Mouse (Mus musculus): ENCODE data around the gene Isg15. TPM values are rescaled to one million over a fixed set of nuclear protein-coding genes. Genes with fewer than 3 reads are reported as not detected.

Gene Isg15
- polyA plus RNA-seq, 1 experiment from 2014 or later = 1.2 TPM

GRCm38 (mm10) chr4:156185950-156186850, 14.4 kb downstream of the Isg15 start:
- 7% methylated on average over 31 of the region's 31 CpGs for WGBS

GRCm38 (mm10) chr4:156185456-156185949, 15.1 kb downstream of the Isg15 start:
- DNase-seq (ENCODE audit: low spot score) = no peak
- no peak for ATAC-seq (ENCODE audit: low FRiP score)

More at GRCm38 (mm10) chr4:156185950-156186850, 14.4 kb downstream of the Isg15 start:
- H3K9me3 ChIP-seq (ENCODE audit: control insufficient read depth, low read length) = no peaks in the 10 kb centered on the region
- peak overlapping the region; percentile 90 for H3K27ac ChIP-seq (ENCODE audit: low read depth, low read length)
- DNase-seq (ENCODE audit: low spot score) = peak; percentile 78
- peak; percentile 58 for ATAC-seq (ENCODE audit: low FRiP score)
- peaks cover 51% of the 10 kb centered on the region for H3K4me1 ChIP-seq (replicated peaks; ENCODE audit: control insufficient read depth, insufficient read depth, low read length)
- H3K9ac ChIP-seq (ENCODE audit: low read depth, low read length) = peak overlapping the region; percentile 88
- peak overlapping the region; percentile 65 for H3K4me2 ChIP-seq (replicated peaks; ENCODE audit: low read depth, low read length)
- H3K4me3 ChIP-seq (ENCODE audit: low read depth, low read length) = peak overlapping the region; percentile 43
- H3K27me3 ChIP-seq (ENCODE audit: control insufficient read depth, insufficient read depth, low read length) = no peaks in the 10 kb centered on the region; the same call in 1 of the 2 replicates
- no peaks in the 10 kb centered on the region for H3K36me3 ChIP-seq (ENCODE audit: control insufficient read depth, insufficient read depth, low read length)

GRCm38 (mm10) chr4:156184291-156184954, 16.2 kb downstream of the Isg15 start:
- peak overlapping the region; percentile 65 for H3K4me2 ChIP-seq (replicated peaks; ENCODE audit: low read depth, low read length)
- H3K9ac ChIP-seq (ENCODE audit: low read depth, low read length) = peak overlapping the region; percentile 88
- peak overlapping the region; percentile 90 for H3K27ac ChIP-seq (ENCODE audit: low read depth, low read length)
- peak; percentile 6; the same call in 1 of the 2 replicates for ATAC-seq (ENCODE audit: low FRiP score)
- peak overlapping the region; percentile 43 for H3K4me3 ChIP-seq (ENCODE audit: low read depth, low read length)
- DNase-seq (ENCODE audit: low spot score) = no peak
- peaks cover 36% of the 10 kb centered on the region for H3K4me1 ChIP-seq (replicated peaks; ENCODE audit: control insufficient read depth, insufficient read depth, low read length)
- no peaks in the 10 kb centered on the region for H3K27me3 ChIP-seq (ENCODE audit: control insufficient read depth, insufficient read depth, low read length)
- no peaks in the 10 kb centered on the region for H3K36me3 ChIP-seq (ENCODE audit: control insufficient read depth, insufficient read depth, low read length)
- no peaks in the 10 kb centered on the region for H3K9me3 ChIP-seq (ENCODE audit: control insufficient read depth, low read length)
- 80% methylated on average over 7 of the region's 7 CpGs for WGBS

More at GRCm38 (mm10) chr4:156185456-156185949, 15.1 kb downstream of the Isg15 start:
- WGBS = 66% methylated on average over 13 of the region's 13 CpGs
- no peaks in the 10 kb centered on the region for H3K9me3 ChIP-seq (ENCODE audit: control insufficient read depth, low read length)
- H3K27me3 ChIP-seq (ENCODE audit: control insufficient read depth, insufficient read depth, low read length) = no peaks in the 10 kb centered on the region; the same call in 1 of the 2 replicates
- H3K4me3 ChIP-seq (ENCODE audit: low read depth, low read length) = peak overlapping the region; percentile 43
- H3K4me2 ChIP-seq (replicated peaks; ENCODE audit: low read depth, low read length) = peak overlapping the region; percentile 65
- H3K9ac ChIP-seq (ENCODE audit: low read depth, low read length) = peak overlapping the region; percentile 88
- peak overlapping the region; percentile 90 for H3K27ac ChIP-seq (ENCODE audit: low read depth, low read length)
- H3K4me1 ChIP-seq (replicated peaks; ENCODE audit: control insufficient read depth, insufficient read depth, low read length) = peaks cover 47% of the 10 kb centered on the region
- H3K36me3 ChIP-seq (ENCODE audit: control insufficient read depth, insufficient read depth, low read length) = no peaks in the 10 kb centered on the region

- DNase-seq (ENCODE audit: low spot score) (no peak), ATAC-seq (ENCODE audit: low FRiP score) (no peak)
- Histone ChIP-seq H3K27me3 (ENCODE audit: control insufficient read depth, insufficient read depth, low read length) (no peaks in the 10 kb centered on the region), H3K4me3 (ENCODE audit: low read depth, low read length) (peak overlapping the region; percentile 43; the same call in 1 of the 2 replicates), H3K9ac (ENCODE audit: low read depth, low read length) (no peak overlapping the region), H3K9me3 (ENCODE audit: control insufficient read depth, low read length) (no peaks in the 10 kb centered on the region), H3K36me3 (ENCODE audit: control insufficient read depth, insufficient read depth, low read length) (no peaks in the 10 kb centered on the region), H3K4me1 (replicated peaks; ENCODE audit: control insufficient read depth, insufficient read depth, low read length) (peaks cover 29% of the 10 kb centered on the region), H3K4me2 (replicated peaks; ENCODE audit: low read depth, low read length) (peak overlapping the region; percentile 65), H3K27ac (ENCODE audit: low read depth, low read length) (no peak overlapping the region)
- 89% methylated on average over 5 of the region's 5 CpGs for WGBS
These were observed 16.9 kb downstream of the Isg15 start for GRCm38 (mm10) chr4:156183747-156184146.

GRCm38 (mm10) chr4:156177630-156178029, 23.0 kb downstream of the Isg15 start:
- DNase-seq (ENCODE audit: low spot score) (no peak), ATAC-seq (ENCODE audit: low FRiP score) (no peak)
- no peaks in the 10 kb centered on the region for H3K9me3 ChIP-seq (ENCODE audit: control insufficient read depth, low read length)
- no peak overlapping the region for H3K4me3 ChIP-seq (ENCODE audit: low read depth, low read length)
- 91% methylated on average over 9 of the region's 9 CpGs for WGBS
- H3K27me3 ChIP-seq (ENCODE audit: control insufficient read depth, insufficient read depth, low read length) = no peaks in the 10 kb centered on the region
- H3K4me1 ChIP-seq (replicated peaks; ENCODE audit: control insufficient read depth, insufficient read depth, low read length) = no peaks in the 10 kb centered on the region
- no peak overlapping the region for H3K9ac ChIP-seq (ENCODE audit: low read depth, low read length)
- no peak overlapping the region for H3K4me2 ChIP-seq (replicated peaks; ENCODE audit: low read depth, low read length)
- no peak overlapping the region for H3K27ac ChIP-seq (ENCODE audit: low read depth, low read length)
- peaks cover 33% of the 10 kb centered on the region for H3K36me3 ChIP-seq (ENCODE audit: control insufficient read depth, insufficient read depth, low read length)

- Histone ChIP-seq H3K9ac (ENCODE audit: low read depth, low read length) (no peak overlapping the region), H3K4me3 (ENCODE audit: low read depth, low read length) (no peak overlapping the region), H3K9me3 (ENCODE audit: control insufficient read depth, low read length) (no peaks in the 10 kb centered on the region), H3K4me2 (replicated peaks; ENCODE audit: low read depth, low read length) (no peak overlapping the region), H3K27ac (ENCODE audit: low read depth, low read length) (no peak overlapping the region), H3K36me3 (ENCODE audit: control insufficient read depth, insufficient read depth, low read length) (peaks cover 65% of the 10 kb centered on the region), H3K4me1 (replicated peaks; ENCODE audit: control insufficient read depth, insufficient read depth, low read length) (no peaks in the 10 kb centered on the region), H3K27me3 (ENCODE audit: control insufficient read depth, insufficient read depth, low read length) (no peaks in the 10 kb centered on the region)
- no peak for ATAC-seq (ENCODE audit: low FRiP score)
- DNase-seq (ENCODE audit: low spot score) = no peak
- WGBS = 97% methylated on average over 11 of the region's 11 CpGs
These were observed 28.8 kb downstream of the Isg15 start for GRCm38 (mm10) chr4:156171828-156172227.

GRCm38 (mm10) chr4:156169129-156169528, 31.5 kb downstream of the Isg15 start:
- DNase-seq (ENCODE audit: low spot score) = no peak

GRCm38 (mm10) chr4:156168611-156169010, 32.0 kb downstream of the Isg15 start:
- Histone ChIP-seq H3K4me1 (replicated peaks; ENCODE audit: control insufficient read depth, insufficient read depth, low read length) (no peaks in the 10 kb centered on the region), H3K9me3 (ENCODE audit: control insufficient read depth, low read length) (no peaks in the 10 kb centered on the region), H3K27ac (ENCODE audit: low read depth, low read length) (no peak overlapping the region), H3K4me3 (ENCODE audit: low read depth, low read length) (no peak overlapping the region), H3K27me3 (ENCODE audit: control insufficient read depth, insufficient read depth, low read length) (no peaks in the 10 kb centered on the region), H3K4me2 (replicated peaks; ENCODE audit: low read depth, low read length) (no peak overlapping the region), H3K36me3 (ENCODE audit: control insufficient read depth, insufficient read depth, low read length) (peaks cover 62% of the 10 kb centered on the region), H3K9ac (ENCODE audit: low read depth, low read length) (no peak overlapping the region)
- ATAC-seq (ENCODE audit: low FRiP score) (no peak), DNase-seq (ENCODE audit: low spot score) (no peak)
- 96% methylated on average over 8 of the region's 8 CpGs for WGBS

More at GRCm38 (mm10) chr4:156169129-156169528, 31.5 kb downstream of the Isg15 start:
- H3K4me2 ChIP-seq (replicated peaks; ENCODE audit: low read depth, low read length) = no peak overlapping the region
- no peaks in the 10 kb centered on the region for H3K4me1 ChIP-seq (replicated peaks; ENCODE audit: control insufficient read depth, insufficient read depth, low read length)
- H3K9ac ChIP-seq (ENCODE audit: low read depth, low read length) = no peak overlapping the region
- no peak overlapping the region for H3K27ac ChIP-seq (ENCODE audit: low read depth, low read length)
- peaks cover 62% of the 10 kb centered on the region for H3K36me3 ChIP-seq (ENCODE audit: control insufficient read depth, insufficient read depth, low read length)
- WGBS = 95% methylated on average over 10 of the region's 10 CpGs
- H3K4me3 ChIP-seq (ENCODE audit: low read depth, low read length) = no peak overlapping the region
- no peak for ATAC-seq (ENCODE audit: low FRiP score)
- no peaks in the 10 kb centered on the region for H3K27me3 ChIP-seq (ENCODE audit: control insufficient read depth, insufficient read depth, low read length)
- H3K9me3 ChIP-seq (ENCODE audit: control insufficient read depth, low read length) = no peaks in the 10 kb centered on the region

Measured in hindbrain, embryonic 11.5 days (tissue).